Mouse (Mus musculus) intestine, embryonic 14.5 days (tissue): ENCODE results near the gene Kcnk10. TPM values are rescaled to one million over a fixed set of nuclear protein-coding genes. Genes with fewer than 3 reads are reported as not detected.
A peak's percentile ranks its signal among the peaks of the same experiment; 100 is the strongest.

Source experiments
- ATAC-seq: fragments of 200-750 bp; cut with Nextera tagmentation; replicated peaks from 2 replicates; pipeline ENCODE4 v1.8.0; 2017; ENCODE audit warnings: low read depth, moderate number of reproducible peaks, moderate TSS enrichment, moderate library complexity; ENCODE audit not compliant: low FRiP score, low TSS enrichment
- DNase-seq: peaks from one replicate; pipeline ENCODE4 v3.0.0-alpha.2; 2018; ENCODE audit warnings: low spot score
- H3K27ac ChIP-seq: fragments of 300-500 bp; sonication (generic); 2 replicates; pipeline ENCODE4 v1.5.1; 2014; ENCODE audit warnings: low read depth, mild to moderate bottlenecking, control low read depth
- H3K27me3 ChIP-seq: fragments of 300-500 bp; sonication (generic); replicated peaks from 2 replicates; pipeline ENCODE4 v1.6.1; 2014; ENCODE audit warnings: low read length, control low read depth; ENCODE audit not compliant: control insufficient read depth, insufficient read depth
- H3K36me3 ChIP-seq: fragments of 300-500 bp; sonication (generic); 2 replicates; pipeline ENCODE4 v1.6.1; 2014; ENCODE audit warnings: low read length, control low read depth; ENCODE audit not compliant: control insufficient read depth, insufficient read depth
- H3K4me1 ChIP-seq: fragments of 300-500 bp; sonication (generic); replicated peaks from 2 replicates; pipeline ENCODE4 v1.6.1; 2014; ENCODE audit warnings: low read length, control low read depth, mixed read lengths; ENCODE audit not compliant: control insufficient read depth, insufficient read depth
- H3K4me2 ChIP-seq: fragments of 300-500 bp; sonication (generic); 2 replicates; pipeline ENCODE4 v1.6.1; 2014; ENCODE audit warnings: low read length
- H3K4me3 ChIP-seq: fragments of 300-500 bp; sonication (generic); 2 replicates; pipeline ENCODE4 v1.5.1; 2014; ENCODE audit warnings: low read depth, low read length, control low read depth, mixed read lengths
- H3K9ac ChIP-seq: fragments of 300-500 bp; sonication (generic); 2 replicates; pipeline ENCODE4 v1.6.1; 2014; ENCODE audit warnings: mild to moderate bottlenecking, low read length
- H3K9me3 ChIP-seq: fragments of 300-500 bp; sonication (generic); 2 replicates; pipeline ENCODE4 v1.6.1; 2016; ENCODE audit warnings: low read length, control low read depth; ENCODE audit not compliant: control insufficient read depth
- WGBS: fragments of 180-500 bp; shearing (Covaris S2); extraction: QIAGEN DNeasy Blood & Tissue Kit; methylation state at CpG from one replicate; pipeline ENCODE4 v1.1.7; 2014; 5-methylcytosine and 5-hydroxymethylcytosine counted together
- polyA plus RNA-seq: library from polyadenylated mRNA; unstranded; fragments of >200 nt; fragmentation: Nextera tagmentation; extraction: Ambion mirVana; gene quantifications from 2 replicates; pipeline ENCODE4 v1.2.1, GENCODE M21; 2014

The Kcnk10 gene
- polyA plus RNA-seq, 1 experiment from 2014 or later = 1.5 TPM

DNA sequence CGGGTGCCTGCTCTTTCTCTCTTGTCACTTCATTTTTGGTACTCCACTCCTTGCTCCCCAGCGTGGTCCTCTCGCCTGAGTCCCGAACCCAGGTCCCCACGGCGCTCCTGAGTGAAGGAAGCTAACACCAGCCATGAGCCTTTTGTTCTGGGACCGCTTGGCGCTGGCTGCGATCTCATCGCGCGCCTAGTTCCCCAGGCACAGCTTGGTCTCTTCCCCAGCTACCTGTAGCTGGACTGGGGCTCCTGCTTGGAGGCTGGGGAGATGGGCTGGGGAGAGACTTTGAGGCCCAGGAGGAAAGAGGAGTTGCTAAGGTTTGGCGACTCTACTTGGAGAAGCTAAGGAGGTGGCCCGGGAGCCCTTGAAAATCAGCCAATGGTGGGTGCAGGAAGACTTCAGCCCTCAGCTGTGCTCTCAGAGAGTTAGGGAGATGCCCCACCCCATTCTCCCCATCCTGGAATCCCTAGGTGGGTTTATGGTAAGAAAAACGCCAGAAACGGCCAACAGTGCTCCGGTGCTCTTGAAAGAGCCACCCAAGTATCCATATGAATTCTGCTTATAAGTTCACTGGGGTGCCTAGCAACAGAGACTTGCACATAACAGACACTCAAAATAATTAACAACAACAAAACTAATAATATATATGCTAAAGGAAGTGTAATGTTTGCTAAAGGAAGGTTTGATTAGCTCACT is 2.8 kb downstream of the Kcnk10 start:
- DNase-seq = no peak

GRCm38 (mm10) chr12:98574353-98575194 is 3.5 kb downstream of the Kcnk10 start:
- WGBS = under 1% methylated on average over 82 of the region's 84 CpGs
- Histone ChIP-seq H3K9ac (peak overlapping the region; percentile 29), H3K27ac (no peak overlapping the region), H3K4me3 (peak overlapping the region; percentile 64), H3K4me2 (peak overlapping the region; percentile 100), H3K4me1 (peaks cover 4% of the 10 kb centered on the region; the same call in 1 of the 2 replicates), H3K36me3 (no peaks in the 10 kb centered on the region), H3K27me3 (peaks cover 81% of the 10 kb centered on the region), H3K9me3 (no peaks in the 10 kb centered on the region)
- DNase-seq = peak; percentile 74
- ATAC-seq = peak; percentile 82

More for the DNA sequence above, 2.8 kb downstream of the Kcnk10 start:
- Histone ChIP-seq H3K27me3 (peaks cover 84% of the 10 kb centered on the region), H3K4me3 (peak overlapping the region; percentile 64), H3K36me3 (no peaks in the 10 kb centered on the region), H3K9me3 (no peaks in the 10 kb centered on the region), H3K9ac (peak overlapping the region; percentile 29; the same call in 1 of the 2 replicates), H3K4me2 (peak overlapping the region; percentile 100), H3K4me1 (peaks cover 4% of the 10 kb centered on the region; the same call in 1 of the 2 replicates), H3K27ac (no peak overlapping the region)
- WGBS = 11% methylated on average over 17 of the region's 17 CpGs
- 0 out of 2 replicates have a peak, but pooled peaks have one; percentile 6 for ATAC-seq

DNA sequence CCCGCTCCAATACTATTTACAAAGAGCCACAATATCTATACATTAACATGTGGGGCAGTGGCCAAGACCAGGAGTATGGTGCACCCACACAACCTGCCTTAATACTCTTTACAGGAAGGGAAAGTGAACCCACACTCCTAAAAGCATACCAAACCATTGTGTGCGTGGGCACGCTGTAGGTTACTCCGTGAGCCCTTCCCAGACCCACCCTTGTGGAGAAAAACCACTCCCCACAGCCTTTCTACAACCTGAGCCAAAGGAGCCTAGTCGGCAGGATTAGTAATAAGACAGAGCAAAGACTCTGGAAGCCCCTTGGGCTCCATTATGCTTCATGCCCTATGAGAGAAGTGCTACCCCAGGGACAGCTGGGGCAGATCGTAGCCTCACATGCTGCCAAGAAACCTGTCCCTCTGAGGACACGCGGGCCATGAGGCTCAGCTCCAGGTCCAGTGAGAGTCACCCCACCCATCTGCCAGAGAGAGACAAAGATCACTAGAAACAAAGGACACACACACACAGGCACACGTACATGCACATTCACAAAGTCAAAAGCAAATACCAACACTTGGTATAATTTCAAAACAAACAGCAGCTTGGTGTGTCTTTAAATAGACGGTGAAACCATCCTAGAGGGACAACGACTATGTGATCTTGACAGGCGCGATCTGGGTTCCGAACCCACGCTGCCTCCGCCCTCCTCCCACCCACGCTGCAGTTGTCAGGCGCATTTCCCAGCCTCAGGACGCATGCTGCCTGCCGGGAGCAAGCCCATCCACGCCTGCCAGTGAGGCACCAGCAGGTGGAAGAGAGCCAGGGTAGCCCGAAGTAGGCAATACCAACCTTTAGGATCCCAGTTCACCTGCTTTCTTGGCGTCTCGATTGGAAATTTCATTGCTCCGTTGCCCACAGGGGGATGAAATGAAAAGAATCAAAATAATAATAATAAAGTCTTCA is 4.5 kb downstream of the Kcnk10 start:
- no peaks in the 10 kb centered on the region for H3K36me3 ChIP-seq
- H3K27me3 ChIP-seq = peaks cover 76% of the 10 kb centered on the region
- H3K9me3 ChIP-seq = no peaks in the 10 kb centered on the region
- H3K4me2 ChIP-seq = peak overlapping the region; percentile 100
- peak overlapping the region; percentile 64 for H3K4me3 ChIP-seq
- WGBS = 20% methylated on average over 25 of the region's 25 CpGs
- peak; percentile 58 for DNase-seq
- peaks cover 4% of the 10 kb centered on the region; the same call in 1 of the 2 replicates for H3K4me1 ChIP-seq
- H3K27ac ChIP-seq = no peak overlapping the region
- no peak for ATAC-seq
- H3K9ac ChIP-seq = no peak overlapping the region

- DNase-seq = no peak
- H3K4me1 ChIP-seq = peaks cover 4% of the 10 kb centered on the region; the same call in 1 of the 2 replicates
- H3K27ac ChIP-seq = no peak overlapping the region
- no peaks in the 10 kb centered on the region for H3K36me3 ChIP-seq
- 33% methylated on average over 8 of the region's 8 CpGs for WGBS
- H3K9ac ChIP-seq = no peak overlapping the region
- ATAC-seq = no peak
- H3K9me3 ChIP-seq = no peaks in the 10 kb centered on the region
- H3K4me2 ChIP-seq = no peak overlapping the region
- no peak overlapping the region for H3K4me3 ChIP-seq
- peaks cover 62% of the 10 kb centered on the region for H3K27me3 ChIP-seq
These were observed 6.0 kb downstream of the Kcnk10 start for GRCm38 (mm10) chr12:98571896-98572680.

GRCm38 (mm10) chr12:98569380-98569779 is 8.7 kb downstream of the Kcnk10 start:
- H3K4me2 ChIP-seq = no peak overlapping the region
- H3K27me3 ChIP-seq = peaks cover 35% of the 10 kb centered on the region
- DNase-seq (no peak), ATAC-seq (no peak)
- H3K4me3 ChIP-seq = no peak overlapping the region
- no peak overlapping the region for H3K27ac ChIP-seq
- H3K4me1 ChIP-seq = no peaks in the 10 kb centered on the region
- 81% methylated on average over 6 of the region's 6 CpGs for WGBS
- no peaks in the 10 kb centered on the region for H3K9me3 ChIP-seq
- H3K36me3 ChIP-seq = no peaks in the 10 kb centered on the region
- no peak overlapping the region for H3K9ac ChIP-seq

- Histone ChIP-seq H3K4me3 (no peak overlapping the region), H3K4me1 (no peaks in the 10 kb centered on the region), H3K36me3 (no peaks in the 10 kb centered on the region), H3K27me3 (peaks cover 20% of the 10 kb centered on the region), H3K9me3 (no peaks in the 10 kb centered on the region), H3K9ac (no peak overlapping the region), H3K27ac (no peak overlapping the region), H3K4me2 (no peak overlapping the region)
- DNase-seq = no peak
- 67% methylated on average over 6 of the region's 6 CpGs for WGBS
- no peak for ATAC-seq
These were observed 10.2 kb downstream of the Kcnk10 start for GRCm38 (mm10) chr12:98567877-98568276.

DNA sequence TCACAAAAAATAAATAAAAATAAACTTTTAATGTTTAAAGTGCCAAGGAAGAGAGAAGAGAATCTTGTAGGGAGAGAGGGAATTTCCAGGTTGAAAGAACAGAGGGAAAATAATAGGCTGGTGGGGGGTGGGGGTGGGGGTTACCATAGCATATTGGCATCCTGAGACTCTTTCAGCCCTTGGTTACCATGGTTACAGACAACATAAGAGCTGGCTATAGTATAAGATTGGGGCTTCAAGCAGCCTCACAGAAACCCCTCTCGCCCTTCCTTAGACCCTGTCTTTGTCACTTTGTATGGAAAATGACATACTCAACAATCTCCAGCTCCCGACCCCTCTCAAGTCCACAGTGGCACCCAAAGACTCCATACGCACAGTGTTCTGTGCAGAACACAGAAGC is 13.7 kb downstream of the Kcnk10 start:
- H3K4me2 ChIP-seq = no peak overlapping the region
- DNase-seq = no peak
- no peaks in the 10 kb centered on the region for H3K36me3 ChIP-seq
- H3K4me3 ChIP-seq = no peak overlapping the region
- ATAC-seq = no peak
- no peaks in the 10 kb centered on the region for H3K9me3 ChIP-seq
- no peak overlapping the region for H3K9ac ChIP-seq
- WGBS = 85% methylated on average over 3 of the region's 3 CpGs
- no peaks in the 10 kb centered on the region for H3K4me1 ChIP-seq
- H3K27ac ChIP-seq = no peak overlapping the region
- no peaks in the 10 kb centered on the region for H3K27me3 ChIP-seq
